Mouse (Mus musculus) heart, embryonic 16.5 days (tissue): ENCODE data around the gene Zp3. TPM values are rescaled to one million over a fixed set of nuclear protein-coding genes. Genes with fewer than 3 reads are reported as not detected.
A peak's percentile ranks its signal among the peaks of the same experiment; 100 is the strongest.

Source experiments
- ATAC-seq: fragments of 200-750 bp; cut with Nextera tagmentation; replicated peaks from 2 replicates; pipeline ENCODE4 v1.8.0; 2017; ENCODE audit warnings: moderate number of reproducible peaks; ENCODE audit not compliant: insufficient read depth, low FRiP score; ENCODE audit errors: extremely low read depth
- H3K27ac ChIP-seq: fragments of 300-500 bp; sonication (generic); 2 replicates; pipeline ENCODE4 v1.5.1; 2014; ENCODE audit warnings: mild to moderate bottlenecking, low read length, control low read depth, moderate library complexity
- H3K27me3 ChIP-seq: fragments of 300-500 bp; sonication (generic); 2 replicates; pipeline ENCODE4 v1.6.1; 2014; ENCODE audit warnings: low read length, mixed read lengths; ENCODE audit not compliant: control insufficient read depth, insufficient read depth
- H3K36me3 ChIP-seq: fragments of 300-500 bp; sonication (generic); 2 replicates; pipeline ENCODE4 v1.6.1; 2014; ENCODE audit not compliant: control insufficient read depth, insufficient read depth
- H3K4me1 ChIP-seq: fragments of 300-500 bp; sonication (generic); 2 replicates; pipeline ENCODE4 v1.6.1; 2014; ENCODE audit warnings: low read length, mixed read lengths; ENCODE audit not compliant: control insufficient read depth, insufficient read depth
- H3K4me2 ChIP-seq: fragments of 300-500 bp; sonication (generic); 2 replicates; pipeline ENCODE4 v1.6.1; 2014; ENCODE audit warnings: low read depth, mild to moderate bottlenecking, control low read depth, low read length
- H3K4me3 ChIP-seq: fragments of 300-500 bp; sonication (generic); 2 replicates; pipeline ENCODE4 v1.5.1; 2014; ENCODE audit warnings: mild to moderate bottlenecking, control low read depth, low read length
- H3K9ac ChIP-seq: fragments of 300-500 bp; sonication (generic); 2 replicates; pipeline ENCODE4 v1.6.1; 2014; ENCODE audit warnings: low read length, control low read depth
- H3K9me3 ChIP-seq: fragments of 300-500 bp; sonication (generic); replicated peaks from 2 replicates; pipeline ENCODE4 v1.6.1; 2016; ENCODE audit warnings: low read length; ENCODE audit not compliant: control insufficient read depth
- WGBS: fragments of 180-500 bp; shearing (Covaris S2); extraction: QIAGEN DNeasy Blood & Tissue Kit; methylation state at CpG from one replicate; pipeline ENCODE4 v1.1.7; 2014; 5-methylcytosine and 5-hydroxymethylcytosine counted together
- polyA plus RNA-seq: library from polyadenylated mRNA; unstranded; fragments of >200 nt; fragmentation: Nextera tagmentation; extraction: Ambion mirVana; gene quantifications from 2 replicates; pipeline ENCODE4 v1.2.1, GENCODE M21; 2015

The Zp3 gene
- not detected in 2 replicates for polyA plus RNA-seq

GRCm38 (mm10) chr5:135979904-135980303 is at the start of gene Zp3:
Gene Zp3 (plus strand): TSS chr5:135980099.
- Histone ChIP-seq H3K4me1 (no peaks in the 10 kb centered on the region), H3K27ac (no peak within 1 kb of the TSS), H3K9me3 (no peaks in the 10 kb centered on the region), H3K36me3 (no peaks in the 10 kb centered on the region), H3K27me3 (no peaks in the 10 kb centered on the region), H3K4me2 (no peak within 1 kb of the TSS), H3K4me3 (no peak within 1 kb of the TSS), H3K9ac (no peak within 1 kb of the TSS)
- no peak for ATAC-seq
- 61% methylated on average over 8 of the region's 8 CpGs for WGBS

DNA sequence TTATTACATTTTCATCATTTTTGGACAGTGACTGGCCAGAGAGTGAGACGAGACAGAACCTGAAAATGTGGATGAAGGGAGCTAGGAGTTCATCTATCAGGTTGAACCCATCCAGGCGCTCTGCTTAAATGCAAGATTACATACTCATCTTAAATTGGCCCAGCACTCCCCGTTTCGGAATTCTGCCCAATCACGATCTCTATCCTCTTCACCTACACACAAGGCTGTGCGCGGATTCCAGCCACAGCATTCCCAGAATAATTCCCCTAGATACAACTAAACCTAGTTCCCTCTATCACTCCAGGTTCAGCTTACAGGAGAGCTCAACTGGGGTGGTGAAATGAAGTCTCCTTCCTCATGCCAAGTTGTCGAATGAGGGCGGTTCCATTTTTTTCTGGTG is 48.4 kb upstream of the Zp3 start:
- Histone ChIP-seq H3K4me3 (no peak overlapping the region), H3K27me3 (no peaks in the 10 kb centered on the region), H3K9ac (no peak overlapping the region), H3K36me3 (peaks cover 28% of the 10 kb centered on the region), H3K4me1 (peaks cover 24% of the 10 kb centered on the region), H3K9me3 (no peaks in the 10 kb centered on the region), H3K27ac (no peak overlapping the region), H3K4me2 (peak overlapping the region; percentile 6; the same call in 1 of the 2 replicates)
- WGBS: 64% methylated on average over 9 of the region's 9 CpGs
- ATAC-seq: no peak

DNA sequence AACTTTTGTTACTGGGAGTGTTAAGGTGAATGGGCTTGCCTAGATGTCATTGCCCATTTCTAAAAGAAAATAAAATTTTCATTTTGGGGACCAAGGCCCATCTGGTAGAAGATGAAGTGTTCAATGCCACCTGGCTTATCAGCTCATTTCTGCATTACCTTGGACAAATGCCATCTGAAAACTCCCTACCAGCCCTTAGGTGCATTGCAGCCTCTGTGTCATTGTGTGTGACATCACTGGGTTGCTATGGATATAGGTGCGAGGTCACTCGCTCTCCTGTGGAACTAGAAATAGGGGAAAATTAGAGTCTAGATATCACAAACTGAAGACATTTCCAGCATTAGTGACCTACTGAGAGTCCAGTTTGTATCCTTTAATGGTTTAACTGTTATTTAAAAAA is 47.5 kb upstream of the Zp3 start:
- 43% methylated on average over 2 of the region's 2 CpGs for WGBS
- Histone ChIP-seq H3K4me1 (peaks cover 24% of the 10 kb centered on the region), H3K4me3 (no peak overlapping the region; the same call in 1 of the 2 replicates), H3K27me3 (no peaks in the 10 kb centered on the region), H3K36me3 (peaks cover 24% of the 10 kb centered on the region), H3K9me3 (no peaks in the 10 kb centered on the region), H3K4me2 (peak overlapping the region; percentile 41; the same call in 1 of the 2 replicates), H3K27ac (no peak overlapping the region), H3K9ac (no peak overlapping the region)
- ATAC-seq: no peak

- WGBS: 8% methylated on average over 12 of the region's 12 CpGs
- H3K4me3 ChIP-seq: peak overlapping the region; percentile 98
- no peak for ATAC-seq
- H3K9me3 ChIP-seq: no peaks in the 10 kb centered on the region
- no peaks in the 10 kb centered on the region for H3K27me3 ChIP-seq
- peak overlapping the region; percentile 79 for H3K4me2 ChIP-seq
- peaks cover 24% of the 10 kb centered on the region for H3K4me1 ChIP-seq
- peak overlapping the region; percentile 99 for H3K27ac ChIP-seq
- H3K36me3 ChIP-seq: peaks cover 22% of the 10 kb centered on the region
- H3K9ac ChIP-seq: peak overlapping the region; percentile 97
Measured at GRCm38 (mm10) chr5:135933222-135933899, 46.5 kb upstream of the Zp3 start.

DNA sequence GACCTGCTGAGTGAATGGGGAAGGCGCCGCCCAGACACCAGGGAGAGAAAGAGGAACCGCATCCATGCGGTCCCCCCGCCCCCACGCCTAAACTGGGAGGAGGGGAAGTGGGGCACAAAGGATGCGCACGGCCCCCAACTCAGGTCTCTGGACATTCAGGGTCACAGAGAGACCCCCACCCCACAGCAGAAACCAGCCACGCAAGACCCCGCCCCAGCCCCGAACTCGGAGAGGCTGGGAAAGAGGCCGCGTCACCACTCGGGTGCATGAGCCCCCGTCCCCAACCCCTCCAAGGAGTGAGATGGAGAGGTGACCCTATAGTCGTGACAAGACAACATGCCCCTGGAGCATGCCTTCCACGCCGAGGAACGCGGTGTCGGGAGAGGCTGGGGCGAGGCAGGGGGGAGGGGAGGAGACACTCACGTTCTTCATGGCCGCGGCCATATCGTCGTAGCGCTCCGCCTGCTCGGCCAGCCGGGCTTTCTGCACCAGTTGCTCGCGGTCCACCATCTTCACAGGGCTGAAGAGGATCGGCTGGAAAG is 45.9 kb upstream of the Zp3 start:
- peak overlapping the region; percentile 97 for H3K9ac ChIP-seq
- peaks cover 22% of the 10 kb centered on the region for H3K36me3 ChIP-seq
- H3K9me3 ChIP-seq: no peaks in the 10 kb centered on the region
- under 1% methylated on average over 35 of the region's 35 CpGs for WGBS
- peak; percentile 45 for ATAC-seq
- peak overlapping the region; percentile 99 for H3K27ac ChIP-seq
- peak overlapping the region; percentile 79 for H3K4me2 ChIP-seq
- H3K4me3 ChIP-seq: peak overlapping the region; percentile 98
- H3K27me3 ChIP-seq: no peaks in the 10 kb centered on the region
- peaks cover 24% of the 10 kb centered on the region for H3K4me1 ChIP-seq

- WGBS: under 1% methylated on average over 43 of the region's 48 CpGs
- Histone ChIP-seq H3K27ac (peak within 1 kb of the TSS; percentile 99), H3K9me3 (no peaks in the 10 kb centered on the region), H3K4me3 (peak within 1 kb of the TSS; percentile 98), H3K9ac (peak within 1 kb of the TSS; percentile 97), H3K4me1 (peaks cover 24% of the 10 kb centered on the region), H3K4me2 (peak within 1 kb of the TSS; percentile 79), H3K36me3 (peaks cover 18% of the 10 kb centered on the region), H3K27me3 (no peaks in the 10 kb centered on the region)
- ATAC-seq: peak; percentile 96
Measured at GRCm38 (mm10) chr5:135934481-135935175, 45.3 kb upstream of the Zp3 start, which contains the start of gene Ywhag. Gene Ywhag (minus strand): TSS chr5:135934616.

DNA sequence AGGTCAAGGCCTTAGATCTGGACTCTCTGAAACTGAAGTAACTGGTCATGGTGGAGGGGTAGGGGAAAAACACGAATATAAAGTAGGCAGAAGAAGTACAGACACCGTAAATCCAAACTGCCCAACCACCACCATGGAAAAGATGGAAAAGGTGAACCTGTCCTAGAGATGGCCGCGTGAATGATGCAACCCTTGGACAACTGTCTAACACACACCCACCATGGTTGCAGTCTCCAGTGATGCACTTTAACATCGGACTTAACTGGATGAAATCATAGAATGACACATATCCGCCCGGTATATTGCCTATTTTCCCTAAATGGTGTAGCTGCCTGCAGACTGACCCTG is 44.7 kb upstream of the Zp3 start:
- Histone ChIP-seq H3K27me3 (no peaks in the 10 kb centered on the region), H3K9me3 (no peaks in the 10 kb centered on the region), H3K9ac (peak overlapping the region; percentile 46), H3K4me2 (peak overlapping the region; percentile 56), H3K4me1 (peaks cover 24% of the 10 kb centered on the region), H3K36me3 (peaks cover 13% of the 10 kb centered on the region), H3K4me3 (peak overlapping the region; percentile 98), H3K27ac (peak overlapping the region; percentile 99)
- no peak for ATAC-seq
- 51% methylated on average over 7 of the region's 7 CpGs for whole genome bisulfite sequencing

DNA sequence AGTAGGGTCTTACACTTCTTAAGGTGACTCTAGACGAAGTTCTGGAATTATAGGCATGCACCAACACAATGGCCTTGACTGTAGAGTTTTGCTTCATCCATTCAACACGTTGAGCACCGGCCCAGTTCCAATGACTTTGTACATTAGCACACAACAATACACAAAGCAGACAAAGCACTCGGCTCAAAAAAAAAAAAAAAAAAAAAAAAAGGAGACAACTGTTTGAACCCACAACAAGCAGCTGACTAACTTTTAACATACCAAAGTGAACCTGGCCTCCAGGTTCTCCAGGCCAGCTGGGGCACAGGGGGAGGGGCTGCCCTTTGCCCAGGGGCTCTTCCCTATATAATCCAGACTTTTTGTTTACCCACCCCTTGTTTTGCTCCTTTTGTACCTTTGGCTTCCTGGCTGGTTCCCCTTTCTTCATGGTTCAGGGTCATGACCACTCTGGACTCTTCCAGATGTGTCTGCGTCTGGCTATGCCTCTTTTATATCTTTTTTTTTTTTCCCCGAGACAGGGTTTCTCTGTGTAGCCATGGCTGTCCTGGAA is 44.2 kb upstream of the Zp3 start:
- 76% methylated on average over 6 of the region's 6 CpGs for WGBS

More for the DNA sequence above, 44.2 kb upstream of the Zp3 start:
- Histone ChIP-seq H3K36me3 (peaks cover 8% of the 10 kb centered on the region; the same call in 1 of the 2 replicates), H3K4me2 (no peak overlapping the region), H3K4me1 (peaks cover 24% of the 10 kb centered on the region), H3K4me3 (no peak overlapping the region), H3K27ac (no peak overlapping the region; the same call in 1 of the 2 replicates), H3K27me3 (no peaks in the 10 kb centered on the region), H3K9ac (no peak overlapping the region), H3K9me3 (no peaks in the 10 kb centered on the region)
- no peak for ATAC-seq
